ENCODE assay signal across 9 mouse cellular contexts in the genomic region with DNA sequence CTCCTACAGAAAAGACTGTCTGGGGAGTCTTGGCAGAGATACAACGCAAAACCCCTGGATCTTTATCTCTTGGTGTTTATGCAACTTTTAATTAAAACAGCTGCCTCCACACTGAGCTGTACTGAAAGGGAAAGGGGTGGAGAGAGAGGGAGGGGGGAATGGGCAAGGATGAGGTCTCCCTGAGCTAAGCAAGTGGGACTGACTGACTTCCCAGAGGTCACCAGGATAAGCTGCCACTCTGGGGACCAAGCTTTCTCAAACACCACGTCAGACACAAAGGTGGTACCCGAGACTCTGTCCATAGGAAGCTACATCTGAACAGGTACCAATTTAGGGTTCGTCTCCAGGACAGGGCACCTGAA. TPM values are rescaled to one million over a fixed set of nuclear protein-coding genes. Genes with fewer than 3 reads are reported as not detected.
A peak's percentile ranks its signal among the peaks of the same experiment; 100 is the strongest.
DNase-seq lines count a peak whose midpoint lies in the region; ATAC-seq lines count a peak whose summit lies in the region.
"Had no signal": no experiment of that assay in that cellular context is flagged by ENCODE, and none has a peak within 500 bp of the region (broad histone marks: within the 10 kb centered on the region; RNA-seq: fewer than 3 reads in every experiment).

No protein-coding gene starts in this region.

- ATAC-seq in heart, embryonic 16.5 days (replicated peaks; ENCODE audit: extremely low read depth, insufficient read depth, low FRiP score), result no peak
- no peak for ATAC-seq in megakaryocyte progenitor cell, adult 5-6 weeks (replicated peaks; ENCODE audit: poor library complexity)

- no peak overlapping the region for H3K4me3 ChIP-seq in heart, embryonic 10.5 days
- no peak overlapping the region for H3K4me3 ChIP-seq in brown adipose tissue, adult 24 weeks (ENCODE audit: insufficient read depth, low read depth, low read length)
- H3K4me3 ChIP-seq in heart, embryonic 16.5 days (ENCODE audit: low read length), result no peak overlapping the region
- no peak overlapping the region; the same call in 1 of the 2 replicates for H3K4me3 ChIP-seq in midbrain, embryonic 10.5 days

- DNase-seq in heart, embryonic 10.5 days (ENCODE audit: low spot score), result no peak
- DNase-seq in heart, adult 9 months (ENCODE audit: low spot score in 2 of 2), result no peak
- no peak for DNase-seq in midbrain, embryonic 10.5 days (ENCODE audit: low spot score)
- DNase-seq in MN1 (ENCODE audit: low spot score), result no peak
- DNase-seq in left cerebral cortex, adult 11 months (ENCODE audit: low spot score), result no peak
- DNase-seq: right cerebral cortex, adult 18-20 months had no signal

- 38% methylated on average over 4 of the region's 4 CpGs for WGBS in heart, embryonic 10.5 days
- WGBS in heart, embryonic 16.5 days, result 48% methylated on average over 4 of the region's 4 CpGs
- WGBS in midbrain, embryonic 10.5 days, result 31% methylated on average over 4 of the region's 4 CpGs

- peak overlapping the region; percentile 35 for H3K9ac ChIP-seq in heart, embryonic 16.5 days (ENCODE audit: low read length)

- H3K36me3 ChIP-seq in heart, embryonic 10.5 days, result peaks cover 17% of the 10 kb centered on the region
- no peaks in the 10 kb centered on the region; the same call in 1 of the 2 replicates for H3K36me3 ChIP-seq in heart, embryonic 16.5 days (ENCODE audit: control insufficient read depth, insufficient read depth)
- peaks cover 81% of the 10 kb centered on the region for H3K36me3 ChIP-seq in midbrain, embryonic 10.5 days

- no peak overlapping the region for H3K4me2 ChIP-seq in heart, embryonic 16.5 days (ENCODE audit: low read depth, low read length)

- H3K27ac ChIP-seq in heart, embryonic 10.5 days, result peak overlapping the region; percentile 85
- H3K27ac ChIP-seq in brown adipose tissue, adult 24 weeks (replicated peaks; ENCODE audit: low read depth, low read length), result peak overlapping the region; percentile 59
- peak overlapping the region; percentile 80 for H3K27ac ChIP-seq in heart, embryonic 16.5 days (ENCODE audit: low read length)
- H3K27ac ChIP-seq in midbrain, embryonic 10.5 days (replicated peaks), result peak overlapping the region; percentile 91

- H3K9me3 ChIP-seq in heart, embryonic 10.5 days, result no peaks in the 10 kb centered on the region
- no peaks in the 10 kb centered on the region for H3K9me3 ChIP-seq in heart, embryonic 16.5 days (replicated peaks; ENCODE audit: control insufficient read depth, low read length)
- no peaks in the 10 kb centered on the region for H3K9me3 ChIP-seq in midbrain, embryonic 10.5 days (replicated peaks)

- no peaks in the 10 kb centered on the region for H3K27me3 ChIP-seq in heart, embryonic 10.5 days (ENCODE audit: insufficient read depth, poor library complexity, severe bottlenecking)
- no peaks in the 10 kb centered on the region for H3K27me3 ChIP-seq in heart, embryonic 16.5 days (ENCODE audit: control insufficient read depth, insufficient read depth, low read length)
- H3K27me3 ChIP-seq in midbrain, embryonic 10.5 days (ENCODE audit: low read depth, poor library complexity, severe bottlenecking), result no peaks in the 10 kb centered on the region

- H3K4me1 ChIP-seq in heart, embryonic 10.5 days, result peaks cover 65% of the 10 kb centered on the region
- peaks cover 23% of the 10 kb centered on the region for H3K4me1 ChIP-seq in brown adipose tissue, adult 24 weeks (ENCODE audit: control insufficient read depth, insufficient read depth, insufficient read length, low read length)
- H3K4me1 ChIP-seq in heart, embryonic 16.5 days (ENCODE audit: control insufficient read depth, insufficient read depth, low read length), result peaks cover 33% of the 10 kb centered on the region
- peaks cover 48% of the 10 kb centered on the region for H3K4me1 ChIP-seq in midbrain, embryonic 10.5 days

RNA-seq across cellular contexts. Expression of a gene that starts 30.1 kb away (rescaled TPM):
- 64.2 and 67.0 TPM in 2 replicates for polyA plus RNA-seq in heart, embryonic 10.5 days (2016; fragmentation: Nextera tagmentation; extraction: Ambion mirVana)
- 136 and 163 TPM in 2 replicates for polyA plus RNA-seq in brown adipose tissue, adult 24 weeks (2012; ENCODE audit: insufficient read depth, insufficient read length, missing spikeins)
- 28.5 and 33.9 TPM in 2 replicates for polyA plus RNA-seq in heart, embryonic 16.5 days (2015; fragmentation: Nextera tagmentation; extraction: Ambion mirVana)
- polyA plus RNA-seq in midbrain, embryonic 10.5 days (2016; fragmentation: Nextera tagmentation; extraction: Ambion mirVana), result 45.0 and 48.4 TPM in 2 replicates
- total RNA-seq in megakaryocyte progenitor cell, adult 5-6 weeks (2015), result 0.39 TPM in 1 of 2 replicates, not detected in the other
- not detected in 2 replicates for total RNA-seq in megakaryocyte progenitor cell, adult 5-6 weeks (2017)
